ENCODE assay signal across 7 mouse cellular contexts in the genomic region with DNA sequence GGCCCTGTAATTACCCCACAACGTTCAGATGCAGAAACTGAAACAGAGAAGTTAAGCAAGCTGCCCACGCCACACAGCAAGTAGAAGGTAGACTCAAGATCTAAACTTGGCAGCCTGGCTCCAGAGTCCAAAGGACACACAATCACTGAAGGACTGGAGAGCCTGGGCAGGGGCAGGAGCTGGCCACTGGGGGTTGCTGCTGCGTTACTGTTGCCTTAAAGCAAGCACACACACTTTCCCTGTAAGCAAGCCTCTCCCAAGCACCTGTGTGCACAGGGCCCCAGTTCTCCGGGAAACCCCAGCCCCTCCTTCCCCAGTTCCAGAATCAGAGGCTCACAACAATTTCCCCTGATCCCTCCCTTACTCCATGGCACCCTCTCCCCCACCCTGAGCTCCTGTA. TPM values are rescaled to one million over a fixed set of nuclear protein-coding genes. Genes with fewer than 3 reads are reported as not detected.
DNase-seq lines count a peak whose midpoint lies in the region; ATAC-seq and TF ChIP-seq lines count a peak whose summit lies in the region.

No protein-coding gene starts in this region.

- no peak overlapping the region for H3K9ac ChIP-seq in hindbrain, postnatal 0 days (replicated peaks; ENCODE audit: low read length)
- H3K9ac ChIP-seq in hindbrain, embryonic 14.5 days, result no peak overlapping the region
- no peak overlapping the region for H3K9ac ChIP-seq in MEL (ENCODE audit: control insufficient read depth, low read depth, low read length, poor library complexity, severe bottlenecking)

- no peak for TF ChIP-seq POLR2A in MEL (IDR thresholded peaks at IDR 0.05; ENCODE audit: control insufficient read depth in 1 of 2, insufficient read depth in 1 of 2, low read depth in 1 of 2, low read length in 2 of 2, poor library complexity in 1 of 2)
- no peak for TF ChIP-seq POLR2A in brain, embryonic 14.5 days (IDR thresholded peaks at IDR 0.05; ENCODE audit: borderline replicate concordance, extremely low read depth, insufficient read depth, insufficient read length, poor library complexity, severe bottlenecking)

- no peaks in the 10 kb centered on the region for H3K27me3 ChIP-seq in hindbrain, postnatal 0 days (ENCODE audit: insufficient read depth, low read length)
- no peaks in the 10 kb centered on the region for H3K27me3 ChIP-seq in hindbrain, embryonic 14.5 days (ENCODE audit: control insufficient read depth, insufficient read depth, low read length)
- no peaks in the 10 kb centered on the region for H3K27me3 ChIP-seq in MEL (ENCODE audit: control insufficient read depth in 1 of 2, insufficient read depth in 2 of 2, low read length in 2 of 2)

- DNase-seq in hindbrain, postnatal 0 days (ENCODE audit: low spot score), result peak; percentile 31
- DNase-seq in hindbrain, embryonic 14.5 days (ENCODE audit: low spot score), result no peak
- DNase-seq in MEL (ENCODE audit: low read depth, low spot score) (no peak), liver (peak; percentile 53)
- DNase-seq in brain, embryonic 14.5 days (ENCODE audit: low read depth), result no peak
- no peak for DNase-seq in spleen, postnatal 4 days (ENCODE audit: low spot score in 2 of 2)
- no peak for DNase-seq in layer of hippocampus, adult 18-20 months (ENCODE audit: low spot score in 2 of 2)

- no peak overlapping the region for H3K4me2 ChIP-seq in hindbrain, postnatal 0 days (ENCODE audit: low read depth, low read length)
- no peak overlapping the region for H3K4me2 ChIP-seq in hindbrain, embryonic 14.5 days (replicated peaks)

- no peaks in the 10 kb centered on the region for H3K79me2 ChIP-seq in MEL (ENCODE audit: control insufficient read depth, insufficient read depth, low read length, poor library complexity)

- WGBS in hindbrain, postnatal 0 days, result 58% methylated on average over 4 of the region's 4 CpGs
- WGBS in hindbrain, embryonic 14.5 days, result 44% methylated on average over 4 of the region's 4 CpGs

- H3K4me1 ChIP-seq in hindbrain, postnatal 0 days (ENCODE audit: insufficient read depth, low read length), result peaks cover 7% of the 10 kb centered on the region; the same call in 1 of the 2 replicates
- peaks cover 9% of the 10 kb centered on the region for H3K4me1 ChIP-seq in hindbrain, embryonic 14.5 days (replicated peaks; ENCODE audit: control insufficient read depth, insufficient read depth, low read length)
- H3K4me1 ChIP-seq in MEL (ENCODE audit: control insufficient read depth in 1 of 2, insufficient read depth in 2 of 2, low read length in 2 of 2), result peaks cover 4 to 14% of the 10 kb centered on the region in 2 experiments; a peak in 2 of 4 replicates

- no peaks in the 10 kb centered on the region for H3K36me3 ChIP-seq in hindbrain, postnatal 0 days (ENCODE audit: insufficient read depth, low read length)
- no peaks in the 10 kb centered on the region for H3K36me3 ChIP-seq in hindbrain, embryonic 14.5 days (replicated peaks; ENCODE audit: control insufficient read depth, insufficient read depth)
- peaks cover 0 to 13% of the 10 kb centered on the region in 2 experiments; a peak in 2 of 4 replicates for H3K36me3 ChIP-seq in MEL (ENCODE audit: control insufficient read depth in 1 of 2, insufficient read depth in 2 of 2, low read length in 2 of 2)

- TF ChIP-seq RAD21 in MEL (IDR thresholded peaks at IDR 0.05; ENCODE audit: low read depth, low read length), result peak; percentile 11

- no peak for ATAC-seq in hindbrain, postnatal 0 days
- no peak for ATAC-seq in hindbrain, embryonic 14.5 days (ENCODE audit: low FRiP score)

- no peak for TF ChIP-seq EP300 in MEL (IDR thresholded peaks at IDR 0.05; ENCODE audit: low read depth in 1 of 2, low read length in 2 of 2)

- TF ChIP-seq CTCF in hindbrain, postnatal 0 days (IDR thresholded peaks at IDR 0.05; ENCODE audit: low read depth), result peak; percentile 44; the same call in 1 of the 2 replicates
- peak in 2 of 3 experiments; percentile 12 to 14; a peak in 1 of 6 replicates for TF ChIP-seq CTCF in MEL (IDR thresholded peaks at IDR 0.05 in 2 of 3, conservative IDR thresholded peaks at IDR 0.05 in 1 of 3; ENCODE audit: control insufficient read depth in 1 of 3, insufficient read depth in 1 of 3, low read depth in 2 of 3, low read length in 3 of 3, poor library complexity in 1 of 3, severe bottlenecking in 1 of 3)
- 0 out of 2 replicates have a peak, but pooled peaks have one; percentile 11 for TF ChIP-seq CTCF in brain, embryonic 14.5 days (IDR thresholded peaks at IDR 0.05; ENCODE audit: borderline replicate concordance, extremely low read depth, insufficient read depth, insufficient read length)

- H3K9me3 ChIP-seq in hindbrain, postnatal 0 days (ENCODE audit: low read length), result no peaks in the 10 kb centered on the region
- no peaks in the 10 kb centered on the region for H3K9me3 ChIP-seq in hindbrain, embryonic 14.5 days (ENCODE audit: control insufficient read depth, low read length)
- no peaks in the 10 kb centered on the region for H3K9me3 ChIP-seq in MEL (replicated peaks; ENCODE audit: insufficient read depth, low read length)

- no peak overlapping the region for H3K4me3 ChIP-seq in hindbrain, postnatal 0 days (ENCODE audit: low read length)
- H3K4me3 ChIP-seq in hindbrain, embryonic 14.5 days (replicated peaks; ENCODE audit: low read length), result no peak overlapping the region
- no peak overlapping the region for H3K4me3 ChIP-seq in MEL (ENCODE audit: control insufficient read depth in 1 of 2, insufficient read depth in 1 of 2, low read depth in 2 of 2, low read length in 2 of 2)

- no peak overlapping the region for H3K27ac ChIP-seq in hindbrain, postnatal 0 days
- no peak overlapping the region for H3K27ac ChIP-seq in hindbrain, embryonic 14.5 days
- H3K27ac ChIP-seq in MEL (ENCODE audit: control insufficient read depth, low read depth, low read length), result no peak overlapping the region

TF ChIP-seq in MEL, 35 proteins besides CTCF, POLR2A, EP300 and RAD21:
- TF ChIP-seq SMC3 (IDR thresholded peaks at IDR 0.05; ENCODE audit: low read depth, low read length) (peak; percentile 24), ZKSCAN1 (IDR thresholded peaks at IDR 0.05; ENCODE audit: low read depth, low read length) (no peak)

RNA-seq across cellular contexts. Expression of a gene that starts 12.8 kb away (rescaled TPM):
- 68.3 and 80.8 TPM in 2 replicates for total RNA-seq in hindbrain, postnatal 0 days (2014; rRNA removed)
- 23.7 and 24.2 TPM in 2 replicates for polyA plus RNA-seq in hindbrain, postnatal 0 days (2015; fragmentation: Nextera tagmentation; extraction: Ambion mirVana)
- 44.8 and 49.8 TPM in 2 replicates for polyA plus RNA-seq in hindbrain, embryonic 14.5 days (2014; fragmentation: Nextera tagmentation; extraction: Ambion mirVana)
- 4.4 and 4.5 TPM in 2 replicates for total RNA-seq in MEL (2012; rRNA removed)
- 1 to 10 TPM in 1 of 2 experiments, not detected in 1; 7.1 TPM for polyA plus RNA-seq in MEL (2012; ENCODE audit: insufficient read depth in 1 of 2, insufficient read length in 2 of 2, low read depth in 1 of 2, low replicate concordance in 2 of 2, missing spikeins in 1 of 2)
- 70.2 and 101 TPM in 2 replicates for polyA plus RNA-seq in brain, embryonic 14.5 days (2012; rRNA removed)
- total RNA-seq in layer of hippocampus, adult 18-20 months (2021), result 10 to 100 TPM; 46.5 to 48.1 TPM

RNA-seq across cellular contexts. Expression of a gene that starts 24.4 kb away (rescaled TPM):
- total RNA-seq in hindbrain, postnatal 0 days (2014; rRNA removed), result not detected in 2 replicates
- polyA plus RNA-seq in hindbrain, postnatal 0 days (2015; fragmentation: Nextera tagmentation; extraction: Ambion mirVana), result not detected in 2 replicates
- polyA plus RNA-seq in hindbrain, embryonic 14.5 days (2014; fragmentation: Nextera tagmentation; extraction: Ambion mirVana), result not detected in 2 replicates
- not detected in 2 replicates for total RNA-seq in MEL (2012; rRNA removed)
- polyA plus RNA-seq in MEL (2012; ENCODE audit: insufficient read depth in 1 of 2, insufficient read length in 2 of 2, low read depth in 1 of 2, low replicate concordance in 2 of 2, missing spikeins in 1 of 2), result under 1 TPM in 1 of 2 experiments, not detected in 1; 0.24 TPM
- not detected in 2 replicates for polyA plus RNA-seq in brain, embryonic 14.5 days (2012; rRNA removed)
- not detected for total RNA-seq in layer of hippocampus, adult 18-20 months (2021)

Comparison
In these comparisons a context has a peak if more than half of its experiments do, and no peak if none do; other contexts are left out.
1. DNase-seq: peak in hindbrain, postnatal 0 days (single experiment) and liver (single experiment); none in hindbrain, embryonic 14.5 days (single experiment), MEL (single experiment), brain, embryonic 14.5 days (single experiment), spleen, postnatal 4 days (0 of 2) and layer of hippocampus, adult 18-20 months (0 of 2).
2. Peak in every context shown above with its lines, with median percentiles within 50 percentile points of each other: CTCF ChIP-seq.